Mouse (Mus musculus): ENCODE measurements around the gene Gm44973. TPM values are rescaled to one million over a fixed set of nuclear protein-coding genes. Genes with fewer than 3 reads are reported as not detected.

Gm44973 gene
- polyA plus RNA-seq (2014; fragmentation: Nextera tagmentation; extraction: Ambion mirVana), result 0.19 and 1.8 TPM in 2 replicates

GRCm38 (mm10) chr7:5015118-5016001, at the start of gene Gm44973:
Gene Gm44973, plus strand, starts transcription at chr7:5015496.
- under 1% methylated on average over 54 of the region's 76 CpGs for WGBS
- Histone ChIP-seq H3K4me1 (replicated peaks; ENCODE audit: control insufficient read depth, insufficient read depth, low read length) (no peaks in the 10 kb centered on the region), H3K4me3 (ENCODE audit: low read depth, low read length) (peak within 1 kb of the TSS; percentile 52), H3K27me3 (ENCODE audit: control insufficient read depth, insufficient read depth, low read length) (no peaks in the 10 kb centered on the region), H3K4me2 (replicated peaks; ENCODE audit: low read depth, low read length) (peak within 1 kb of the TSS; percentile 51), H3K9me3 (ENCODE audit: control insufficient read depth, low read length) (no peaks in the 10 kb centered on the region), H3K36me3 (ENCODE audit: control insufficient read depth, insufficient read depth, low read length) (peaks cover 9% of the 10 kb centered on the region; the same call in 1 of the 2 replicates), H3K9ac (ENCODE audit: low read depth, low read length) (peak within 1 kb of the TSS; percentile 82), H3K27ac (ENCODE audit: low read depth, low read length) (peak within 1 kb of the TSS; percentile 96)
- DNase-seq (ENCODE audit: low spot score) (peak; percentile 95), ATAC-seq (ENCODE audit: low FRiP score) (peak; percentile 81)

- H3K27ac ChIP-seq (ENCODE audit: low read depth, low read length), result no peak within 1 kb of the TSS
- H3K4me1 ChIP-seq (replicated peaks; ENCODE audit: control insufficient read depth, insufficient read depth, low read length), result no peaks in the 10 kb centered on the region
- 39% methylated on average over 6 of the region's 6 CpGs for WGBS
Measured at GRCm38 (mm10) chr7:4971068-4971467, 44.2 kb upstream of the Gm44973 start, which contains the start of gene Sbk3. Gene Sbk3, minus strand, starts transcription at chr7:4971168.

GRCm38 (mm10) chr7:4971710-4972109, 43.6 kb upstream of the Gm44973 start:
- Histone ChIP-seq H3K4me1 (replicated peaks; ENCODE audit: control insufficient read depth, insufficient read depth, low read length) (no peaks in the 10 kb centered on the region), H3K9me3 (ENCODE audit: control insufficient read depth, low read length) (no peaks in the 10 kb centered on the region), H3K4me2 (replicated peaks; ENCODE audit: low read depth, low read length) (no peak overlapping the region), H3K4me3 (ENCODE audit: low read depth, low read length) (no peak overlapping the region), H3K27ac (ENCODE audit: low read depth, low read length) (no peak overlapping the region), H3K36me3 (ENCODE audit: control insufficient read depth, insufficient read depth, low read length) (no peaks in the 10 kb centered on the region), H3K9ac (ENCODE audit: low read depth, low read length) (no peak overlapping the region), H3K27me3 (ENCODE audit: control insufficient read depth, insufficient read depth, low read length) (no peaks in the 10 kb centered on the region)
- ATAC-seq (ENCODE audit: low FRiP score) (no peak), DNase-seq (ENCODE audit: low spot score) (no peak)
- 28% methylated on average over 7 of the region's 7 CpGs for WGBS

More at GRCm38 (mm10) chr7:4971068-4971467, 44.2 kb upstream of the Gm44973 start, which contains the start of gene Sbk3:
- no peak within 1 kb of the TSS for H3K4me3 ChIP-seq (ENCODE audit: low read depth, low read length)
- no peak for ATAC-seq (ENCODE audit: low FRiP score)
- H3K4me2 ChIP-seq (replicated peaks; ENCODE audit: low read depth, low read length), result no peak within 1 kb of the TSS
- no peaks in the 10 kb centered on the region for H3K27me3 ChIP-seq (ENCODE audit: control insufficient read depth, insufficient read depth, low read length)
- no peaks in the 10 kb centered on the region for H3K9me3 ChIP-seq (ENCODE audit: control insufficient read depth, low read length)
- DNase-seq (ENCODE audit: low spot score), result no peak
- no peaks in the 10 kb centered on the region for H3K36me3 ChIP-seq (ENCODE audit: control insufficient read depth, insufficient read depth, low read length)
- H3K9ac ChIP-seq (ENCODE audit: low read depth, low read length), result no peak within 1 kb of the TSS

GRCm38 (mm10) chr7:4972321-4973047, 42.8 kb upstream of the Gm44973 start:
- Histone ChIP-seq H3K9ac (ENCODE audit: low read depth, low read length) (no peak overlapping the region), H3K4me1 (replicated peaks; ENCODE audit: control insufficient read depth, insufficient read depth, low read length) (no peaks in the 10 kb centered on the region), H3K27ac (ENCODE audit: low read depth, low read length) (no peak overlapping the region), H3K36me3 (ENCODE audit: control insufficient read depth, insufficient read depth, low read length) (no peaks in the 10 kb centered on the region), H3K9me3 (ENCODE audit: control insufficient read depth, low read length) (no peaks in the 10 kb centered on the region), H3K27me3 (ENCODE audit: control insufficient read depth, insufficient read depth, low read length) (no peaks in the 10 kb centered on the region), H3K4me2 (replicated peaks; ENCODE audit: low read depth, low read length) (no peak overlapping the region), H3K4me3 (ENCODE audit: low read depth, low read length) (no peak overlapping the region)
- DNase-seq (ENCODE audit: low spot score), result no peak
- 79% methylated on average over 18 of the region's 18 CpGs for WGBS
- no peak for ATAC-seq (ENCODE audit: low FRiP score)

GRCm38 (mm10) chr7:4975455-4975854, 39.8 kb upstream of the Gm44973 start:
- WGBS, result 63% methylated on average over 4 of the region's 4 CpGs

GRCm38 (mm10) chr7:4976832-4977231, 38.5 kb upstream of the Gm44973 start:
- 95% methylated on average over 7 of the region's 7 CpGs for WGBS
- H3K9me3 ChIP-seq (ENCODE audit: control insufficient read depth, low read length), result no peaks in the 10 kb centered on the region
- H3K4me2 ChIP-seq (replicated peaks; ENCODE audit: low read depth, low read length), result no peak overlapping the region
- ATAC-seq (ENCODE audit: low FRiP score), result no peak
- no peaks in the 10 kb centered on the region for H3K4me1 ChIP-seq (replicated peaks; ENCODE audit: control insufficient read depth, insufficient read depth, low read length)
- no peaks in the 10 kb centered on the region for H3K36me3 ChIP-seq (ENCODE audit: control insufficient read depth, insufficient read depth, low read length)
- H3K9ac ChIP-seq (ENCODE audit: low read depth, low read length), result no peak overlapping the region
- no peak overlapping the region for H3K4me3 ChIP-seq (ENCODE audit: low read depth, low read length)
- DNase-seq (ENCODE audit: low spot score), result no peak
- no peak overlapping the region for H3K27ac ChIP-seq (ENCODE audit: low read depth, low read length)
- H3K27me3 ChIP-seq (ENCODE audit: control insufficient read depth, insufficient read depth, low read length), result no peaks in the 10 kb centered on the region

More at GRCm38 (mm10) chr7:4975455-4975854, 39.8 kb upstream of the Gm44973 start:
- H3K27me3 ChIP-seq (ENCODE audit: control insufficient read depth, insufficient read depth, low read length), result no peaks in the 10 kb centered on the region
- H3K4me2 ChIP-seq (replicated peaks; ENCODE audit: low read depth, low read length), result no peak overlapping the region
- H3K4me3 ChIP-seq (ENCODE audit: low read depth, low read length), result no peak overlapping the region
- H3K4me1 ChIP-seq (replicated peaks; ENCODE audit: control insufficient read depth, insufficient read depth, low read length), result no peaks in the 10 kb centered on the region
- no peaks in the 10 kb centered on the region for H3K9me3 ChIP-seq (ENCODE audit: control insufficient read depth, low read length)
- DNase-seq (ENCODE audit: low spot score), result no peak
- H3K9ac ChIP-seq (ENCODE audit: low read depth, low read length), result no peak overlapping the region
- H3K27ac ChIP-seq (ENCODE audit: low read depth, low read length), result no peak overlapping the region
- no peaks in the 10 kb centered on the region for H3K36me3 ChIP-seq (ENCODE audit: control insufficient read depth, insufficient read depth, low read length)
- ATAC-seq (ENCODE audit: low FRiP score), result no peak

- 72% methylated on average over 2 of the region's 2 CpGs for WGBS
- no peak overlapping the region for H3K27ac ChIP-seq (ENCODE audit: low read depth, low read length)
- no peak for DNase-seq (ENCODE audit: low spot score)
- H3K4me1 ChIP-seq (replicated peaks; ENCODE audit: control insufficient read depth, insufficient read depth, low read length), result peaks cover 1% of the 10 kb centered on the region; the same call in 1 of the 2 replicates
- peaks cover 3% of the 10 kb centered on the region; the same call in 1 of the 2 replicates for H3K27me3 ChIP-seq (ENCODE audit: control insufficient read depth, insufficient read depth, low read length)
- H3K4me2 ChIP-seq (replicated peaks; ENCODE audit: low read depth, low read length), result no peak overlapping the region
- no peak overlapping the region for H3K4me3 ChIP-seq (ENCODE audit: low read depth, low read length)
- H3K36me3 ChIP-seq (ENCODE audit: control insufficient read depth, insufficient read depth, low read length), result peaks cover 3% of the 10 kb centered on the region; the same call in 1 of the 2 replicates
- ATAC-seq (ENCODE audit: low FRiP score), result no peak
- no peaks in the 10 kb centered on the region for H3K9me3 ChIP-seq (ENCODE audit: control insufficient read depth, low read length)
- H3K9ac ChIP-seq (ENCODE audit: low read depth, low read length), result no peak overlapping the region
Measured at GRCm38 (mm10) chr7:4988250-4988649, 27.0 kb upstream of the Gm44973 start.

GRCm38 (mm10) chr7:4993347-4993998, 21.8 kb upstream of the Gm44973 start:
- Histone ChIP-seq H3K9me3 (ENCODE audit: control insufficient read depth, low read length) (no peaks in the 10 kb centered on the region), H3K27me3 (ENCODE audit: control insufficient read depth, insufficient read depth, low read length) (peaks cover 19% of the 10 kb centered on the region), H3K4me2 (replicated peaks; ENCODE audit: low read depth, low read length) (peak overlapping the region; percentile 71), H3K36me3 (ENCODE audit: control insufficient read depth, insufficient read depth, low read length) (peaks cover 3% of the 10 kb centered on the region; the same call in 1 of the 2 replicates), H3K4me1 (replicated peaks; ENCODE audit: control insufficient read depth, insufficient read depth, low read length) (peaks cover 18% of the 10 kb centered on the region; the same call in 1 of the 2 replicates), H3K9ac (ENCODE audit: low read depth, low read length) (0 out of 2 replicates have a peak overlapping the region, but pooled peaks have one; percentile 31), H3K4me3 (ENCODE audit: low read depth, low read length) (peak overlapping the region; percentile 67; the same call in 1 of the 2 replicates), H3K27ac (ENCODE audit: low read depth, low read length) (no peak overlapping the region)
- WGBS, result 32% methylated on average over 47 of the region's 55 CpGs
- DNase-seq (ENCODE audit: low spot score) (no peak), ATAC-seq (ENCODE audit: low FRiP score) (no peak)

All from hindbrain, embryonic 11.5 days (tissue).